9 mouse cellular contexts compared by ENCODE assay signal in the genomic region with DNA sequence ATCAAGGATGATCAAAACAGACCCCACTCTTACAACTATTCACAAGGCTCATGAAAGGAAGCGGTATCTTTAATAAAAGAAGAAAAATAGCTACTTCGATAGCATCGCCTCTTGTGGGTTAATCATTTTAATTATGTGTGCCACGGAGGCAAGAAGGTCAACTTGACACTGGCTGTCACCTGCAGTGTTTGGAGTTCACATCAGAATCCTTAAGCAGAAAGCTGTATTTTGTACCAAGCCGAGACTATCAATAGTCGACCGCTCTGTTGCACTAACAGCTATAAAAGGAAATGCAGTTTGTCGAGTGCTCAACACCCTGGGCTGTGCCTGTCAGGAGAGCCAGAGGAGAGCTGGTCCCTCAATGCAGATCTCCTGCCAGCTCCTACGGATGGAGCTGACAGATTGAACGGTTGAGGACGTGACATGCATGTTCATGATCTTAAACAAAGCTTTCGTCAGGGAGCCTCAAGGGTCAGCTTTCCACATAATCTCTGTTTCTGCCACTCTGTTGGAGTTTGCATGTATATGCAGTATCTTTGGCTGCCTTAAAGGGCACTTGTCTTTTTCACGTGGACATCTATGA.
DNase-seq lines count a peak whose midpoint lies in the region; ATAC-seq and TF ChIP-seq lines count a peak whose summit lies in the region.
"Had no signal": no experiment of that assay in that cellular context is flagged by ENCODE, and none has a peak within 500 bp of the region (broad histone marks: within the 10 kb centered on the region; RNA-seq: fewer than 3 reads in every experiment).

No protein-coding gene starts in this region.

- H3K36me3 ChIP-seq in heart, embryonic 10.5 days: no peaks in the 10 kb centered on the region
- H3K36me3 ChIP-seq in forebrain, postnatal 0 days (ENCODE audit: insufficient read depth): no peaks in the 10 kb centered on the region
- H3K36me3 ChIP-seq in limb, embryonic 13.5 days: no peaks in the 10 kb centered on the region
- H3K36me3 ChIP-seq: lung, embryonic 15.5 days had no signal

- H3K9me3 ChIP-seq in heart, embryonic 10.5 days: no peaks in the 10 kb centered on the region
- H3K9me3 ChIP-seq in forebrain, postnatal 0 days (ENCODE audit: low read length): no peaks in the 10 kb centered on the region
- no peaks in the 10 kb centered on the region for H3K9me3 ChIP-seq in limb, embryonic 13.5 days
- H3K9me3 ChIP-seq: lung, embryonic 15.5 days had no signal

- TF ChIP-seq CTCF in forebrain, postnatal 0 days (IDR thresholded peaks at IDR 0.05; ENCODE audit: low read depth): no peak

- peaks cover 34% of the 10 kb centered on the region for H3K27me3 ChIP-seq in heart, embryonic 10.5 days (ENCODE audit: insufficient read depth, poor library complexity, severe bottlenecking)
- H3K27me3 ChIP-seq in forebrain, postnatal 0 days (ENCODE audit: insufficient read depth, low read length): no peaks in the 10 kb centered on the region
- H3K27me3 ChIP-seq in limb, embryonic 13.5 days: no peaks in the 10 kb centered on the region
- H3K27me3 ChIP-seq: lung, embryonic 15.5 days had no signal

- peak; percentile 94 for ATAC-seq in forebrain, postnatal 0 days
- no peak for ATAC-seq in limb, embryonic 13.5 days (ENCODE audit: low FRiP score, low read depth)

- H3K4me1 ChIP-seq in heart, embryonic 10.5 days: no peaks in the 10 kb centered on the region
- peaks cover 20% of the 10 kb centered on the region for H3K4me1 ChIP-seq in forebrain, postnatal 0 days (ENCODE audit: insufficient read depth)
- H3K4me1 ChIP-seq in limb, embryonic 13.5 days: peaks cover 44% of the 10 kb centered on the region

- 0 out of 2 replicates have a peak overlapping the region, but pooled peaks have one; percentile 30 for H3K4me2 ChIP-seq in forebrain, postnatal 0 days (ENCODE audit: low read depth)
- no peak overlapping the region for H3K4me2 ChIP-seq in limb, embryonic 13.5 days (replicated peaks)
- H3K4me2 ChIP-seq: lung, embryonic 15.5 days had no signal

- peak overlapping the region; percentile 33; the same call in 1 of the 2 replicates for H3K9ac ChIP-seq in forebrain, postnatal 0 days
- no peak overlapping the region for H3K9ac ChIP-seq in limb, embryonic 13.5 days
- H3K9ac ChIP-seq: lung, embryonic 15.5 days had no signal

- WGBS in heart, embryonic 10.5 days: 39% methylated on average over 13 of the region's 13 CpGs
- WGBS in forebrain, postnatal 0 days: 12% methylated on average over 13 of the region's 13 CpGs
- 34% methylated on average over 13 of the region's 13 CpGs for WGBS in limb, embryonic 13.5 days

- intact Hi-C loops in heart, postnatal 25 days (cut with DNase I): no loop called here

- DNase-seq in heart, embryonic 10.5 days (ENCODE audit: low spot score): peak; percentile 78
- no peak for DNase-seq in heart, postnatal 25 days (ENCODE audit: low spot score)
- DNase-seq in brain, adult 2 months (ENCODE audit: low read depth, low spot score): peak; percentile 76
- peak; percentile 71 for DNase-seq in forebrain, postnatal 0 days
- no peak for DNase-seq in urinary bladder, postnatal 14 days (ENCODE audit: low spot score)
- DNase-seq in gastrocnemius, adult 18-20 months (ENCODE audit: low spot score): no peak
- no peak for DNase-seq in thymus, postnatal 14 days

- H3K4me3 ChIP-seq in heart, embryonic 10.5 days: no peak overlapping the region
- no peak overlapping the region for H3K4me3 ChIP-seq in forebrain, postnatal 0 days (ENCODE audit: low read depth, low read length)
- H3K4me3 ChIP-seq in limb, embryonic 13.5 days: no peak overlapping the region
- H3K4me3 ChIP-seq: lung, embryonic 15.5 days had no signal

- no peak overlapping the region for H3K27ac ChIP-seq in heart, embryonic 10.5 days
- peak overlapping the region; percentile 76 for H3K27ac ChIP-seq in forebrain, postnatal 0 days (ENCODE audit: low read depth, low read length)
- H3K27ac ChIP-seq in limb, embryonic 13.5 days: peak overlapping the region; percentile 61
- H3K27ac ChIP-seq: lung, embryonic 15.5 days had no signal

Comparison
In these comparisons a context has a peak if more than half of its experiments do, and no peak if none do; other contexts are left out.
1. DNase-seq: peak in heart, embryonic 10.5 days (single experiment), brain, adult 2 months (single experiment) and forebrain, postnatal 0 days (single experiment); none in heart, postnatal 25 days (single experiment), urinary bladder, postnatal 14 days (single experiment), gastrocnemius, adult 18-20 months (single experiment) and thymus, postnatal 14 days (single experiment).